Mouse (Mus musculus) neural tube, embryonic 15.5 days (tissue): ENCODE results near the gene Fcor. TPM values are rescaled to one million over a fixed set of nuclear protein-coding genes. Genes with fewer than 3 reads are reported as not detected.

ENCODE experiments used
- ATAC-seq: fragments of 200-750 bp; cut with Nextera tagmentation; 2 replicates; pipeline ENCODE4 v1.8.0; 2017; ENCODE audit warnings: mild to moderate bottlenecking, moderate TSS enrichment, moderate library complexity; ENCODE audit not compliant: low FRiP score
- H3K27ac ChIP-seq: fragments of 300-500 bp; sonication (generic); replicated peaks from 2 replicates; pipeline ENCODE4 v1.5.1; 2015; ENCODE audit warnings: mild to moderate bottlenecking, inconsistent platforms
- H3K27me3 ChIP-seq: fragments of 300-500 bp; sonication (generic); replicated peaks from 2 replicates; pipeline ENCODE4 v1.6.1; 2015; ENCODE audit warnings: inconsistent platforms
- H3K36me3 ChIP-seq: fragments of 300-500 bp; sonication (generic); 2 replicates; pipeline ENCODE4 v1.6.1; 2015; ENCODE audit warnings: inconsistent platforms
- H3K4me1 ChIP-seq: fragments of 300-500 bp; sonication (generic); 2 replicates; pipeline ENCODE4 v1.6.1; 2015; ENCODE audit warnings: inconsistent platforms
- H3K4me2 ChIP-seq: fragments of 300-500 bp; sonication (generic); 2 replicates; pipeline ENCODE4 v1.6.1; 2015; ENCODE audit warnings: inconsistent platforms, mild to moderate bottlenecking, moderate library complexity
- H3K4me3 ChIP-seq: fragments of 300-500 bp; sonication (generic); replicated peaks from 2 replicates; pipeline ENCODE4 v1.5.1; 2015; ENCODE audit warnings: mild to moderate bottlenecking, inconsistent platforms
- H3K9ac ChIP-seq: fragments of 300-500 bp; sonication (generic); replicated peaks from 2 replicates; pipeline ENCODE4 v1.6.1; 2015; ENCODE audit warnings: mild to moderate bottlenecking, inconsistent platforms
- H3K9me3 ChIP-seq: fragments of 300-500 bp; sonication (generic); replicated peaks from 2 replicates; pipeline ENCODE4 v1.6.1; 2016; ENCODE audit warnings: inconsistent platforms
- WGBS: fragments of 180-500 bp; shearing (Covaris S2); methylation state at CpG from one replicate; pipeline ENCODE4 v1.1.7; 2015; ENCODE audit warnings: mixed read lengths; 5-methylcytosine and 5-hydroxymethylcytosine counted together
- polyA plus RNA-seq: library from polyadenylated mRNA; unstranded; fragments of >200 nt; fragmentation: Nextera tagmentation; extraction: Ambion mirVana; gene quantifications from 2 replicates; pipeline ENCODE4 v1.2.1, GENCODE M21; 2015

The Fcor gene
- polyA plus RNA-seq, 1 experiment from 2014 or later = 22.8 TPM

- Histone ChIP-seq H3K9ac (no peak overlapping the region), H3K4me2 (no peak overlapping the region), H3K27ac (no peak overlapping the region), H3K27me3 (no peaks in the 10 kb centered on the region), H3K9me3 (no peaks in the 10 kb centered on the region), H3K4me3 (no peak overlapping the region), H3K4me1 (no peaks in the 10 kb centered on the region), H3K36me3 (no peaks in the 10 kb centered on the region)
- ATAC-seq = no peak
- 88% methylated on average over 6 of the region's 6 CpGs for WGBS
Observed at GRCm38 (mm10) chr8:3646824-3647531, 25.2 kb downstream of the Fcor start.

DNA sequence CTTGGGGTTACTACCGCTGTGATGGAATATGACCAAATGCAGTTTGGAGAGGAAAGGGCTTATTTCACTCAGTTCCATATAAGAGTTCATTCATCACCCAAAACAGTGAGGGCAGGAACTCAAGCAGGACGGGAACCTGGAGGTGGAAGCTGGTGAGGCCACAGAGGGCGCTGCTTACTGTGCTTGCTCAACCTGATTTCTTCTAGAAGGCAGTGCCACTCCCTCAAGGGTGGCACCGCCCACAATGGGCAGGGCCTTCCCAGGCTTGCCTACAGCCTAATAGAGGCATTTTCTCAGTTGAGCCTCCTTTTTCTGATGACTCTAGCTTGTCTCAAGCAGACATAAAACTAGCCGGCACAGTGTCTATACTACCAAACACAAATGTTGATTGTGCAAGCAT is 26.4 kb downstream of the Fcor start:
- no peaks in the 10 kb centered on the region for H3K36me3 ChIP-seq
- H3K4me2 ChIP-seq = no peak overlapping the region
- no peak overlapping the region for H3K9ac ChIP-seq
- no peaks in the 10 kb centered on the region for H3K9me3 ChIP-seq
- no peak overlapping the region for H3K27ac ChIP-seq
- 26% methylated on average over 5 of the region's 5 CpGs for WGBS
- no peaks in the 10 kb centered on the region for H3K27me3 ChIP-seq
- no peak for ATAC-seq
- H3K4me3 ChIP-seq = no peak overlapping the region
- H3K4me1 ChIP-seq = no peaks in the 10 kb centered on the region

DNA sequence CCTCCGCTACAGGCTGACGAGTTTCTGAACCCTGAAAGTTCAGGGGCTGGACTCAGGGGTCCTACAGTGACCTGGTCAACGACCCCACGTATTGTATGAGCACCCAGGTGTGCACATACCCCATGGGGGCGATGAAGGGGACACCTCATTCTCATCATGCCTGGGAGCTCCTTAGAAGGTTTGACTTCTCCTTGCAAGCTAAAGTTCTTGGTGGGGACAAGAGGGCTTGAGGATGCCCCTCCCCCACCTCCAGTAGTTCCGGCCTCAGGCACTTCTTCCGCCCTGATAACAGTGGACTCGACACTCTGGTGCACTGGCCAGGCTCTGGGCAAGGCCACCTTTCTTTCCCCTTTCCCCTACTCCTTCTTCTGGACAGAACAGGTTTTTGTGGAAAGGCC is 40.7 kb downstream of the Fcor start:
- Histone ChIP-seq H3K4me3 (peak overlapping the region; percentile 48), H3K9ac (peak overlapping the region; percentile 42; the same call in 1 of the 2 replicates), H3K27me3 (peaks cover 10% of the 10 kb centered on the region), H3K4me2 (peak overlapping the region; percentile 81), H3K36me3 (no peaks in the 10 kb centered on the region), H3K27ac (no peak overlapping the region), H3K9me3 (no peaks in the 10 kb centered on the region), H3K4me1 (peaks cover 13% of the 10 kb centered on the region)
- no peak for ATAC-seq
- WGBS = 20% methylated on average over 8 of the region's 8 CpGs

- H3K4me2 ChIP-seq = peak within 1 kb of the TSS; percentile 81
- H3K27ac ChIP-seq = no peak within 1 kb of the TSS
- H3K9ac ChIP-seq = peak within 1 kb of the TSS; percentile 42
- H3K4me3 ChIP-seq = peak within 1 kb of the TSS; percentile 48
- peaks cover 10% of the 10 kb centered on the region for H3K27me3 ChIP-seq
- no peaks in the 10 kb centered on the region for H3K9me3 ChIP-seq
- ATAC-seq = peak; percentile 82
- H3K4me1 ChIP-seq = peaks cover 13% of the 10 kb centered on the region
- 6% methylated on average over 47 of the region's 47 CpGs for WGBS
- H3K36me3 ChIP-seq = no peaks in the 10 kb centered on the region
Observed at GRCm38 (mm10) chr8:3630647-3631477, 41.3 kb downstream of the Fcor start, which contains the start of gene Stxbp2. TSS of gene Stxbp2 (plus strand) at chr8:3630955.

- WGBS = 26% methylated on average over 5 of the region's 5 CpGs
Observed at GRCm38 (mm10) chr8:3628014-3628413, 44.1 kb downstream of the Fcor start.

GRCm38 (mm10) chr8:3626971-3627370 is 45.2 kb downstream of the Fcor start:
- H3K27ac ChIP-seq = no peak overlapping the region
- H3K27me3 ChIP-seq = peaks cover 10% of the 10 kb centered on the region
- H3K4me2 ChIP-seq = no peak overlapping the region
- H3K36me3 ChIP-seq = no peaks in the 10 kb centered on the region
- H3K4me3 ChIP-seq = no peak overlapping the region
- WGBS = 65% methylated on average over 5 of the region's 5 CpGs
- H3K9ac ChIP-seq = no peak overlapping the region
- H3K9me3 ChIP-seq = no peaks in the 10 kb centered on the region
- H3K4me1 ChIP-seq = peaks cover 20% of the 10 kb centered on the region
- no peak for ATAC-seq

More at GRCm38 (mm10) chr8:3628014-3628413, 44.1 kb downstream of the Fcor start:
- H3K27ac ChIP-seq = no peak overlapping the region
- no peak overlapping the region for H3K9ac ChIP-seq
- no peaks in the 10 kb centered on the region for H3K9me3 ChIP-seq
- peak; percentile 15; the same call in 1 of the 2 replicates for ATAC-seq
- no peaks in the 10 kb centered on the region for H3K36me3 ChIP-seq
- H3K4me3 ChIP-seq = no peak overlapping the region
- H3K4me2 ChIP-seq = no peak overlapping the region
- H3K4me1 ChIP-seq = peaks cover 13% of the 10 kb centered on the region
- H3K27me3 ChIP-seq = peaks cover 10% of the 10 kb centered on the region

DNA sequence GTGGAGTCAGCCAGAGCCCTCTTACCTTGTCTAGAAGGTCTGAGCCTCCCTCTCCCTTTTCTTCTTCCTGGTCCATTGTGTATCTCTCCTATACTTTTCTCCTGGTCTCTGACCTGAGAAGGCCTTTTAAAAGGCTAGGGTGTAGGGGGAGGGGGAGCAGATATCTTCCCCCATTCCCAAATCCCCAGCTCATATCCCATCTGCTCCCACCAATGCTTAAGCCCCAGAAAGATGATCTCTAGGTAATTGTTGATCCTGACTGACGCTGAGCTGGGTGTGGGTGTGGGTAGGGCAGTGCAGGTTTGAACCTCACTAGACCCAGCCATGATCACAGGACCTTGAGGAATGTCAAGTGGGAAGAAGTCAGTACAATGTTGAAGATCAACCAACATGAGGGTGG is 46.7 kb downstream of the Fcor start, which contains the start of gene Pcp2:
Gene Pcp2 (minus strand): TSS at position 101 of the 400 bp plus-strand sequence.
- 0 out of 2 replicates have a peak within 1 kb of the TSS, but pooled peaks have one; percentile 5 for H3K9ac ChIP-seq
- H3K27ac ChIP-seq = no peak within 1 kb of the TSS
- H3K4me2 ChIP-seq = no peak within 1 kb of the TSS
- 58% methylated on average over 1 of the region's 1 CpGs for whole genome bisulfite sequencing
- peaks cover 15% of the 10 kb centered on the region for H3K4me1 ChIP-seq
- ATAC-seq = no peak
- H3K9me3 ChIP-seq = no peaks in the 10 kb centered on the region
- no peaks in the 10 kb centered on the region for H3K36me3 ChIP-seq
- H3K27me3 ChIP-seq = peaks cover 10% of the 10 kb centered on the region
- no peak within 1 kb of the TSS for H3K4me3 ChIP-seq

DNA sequence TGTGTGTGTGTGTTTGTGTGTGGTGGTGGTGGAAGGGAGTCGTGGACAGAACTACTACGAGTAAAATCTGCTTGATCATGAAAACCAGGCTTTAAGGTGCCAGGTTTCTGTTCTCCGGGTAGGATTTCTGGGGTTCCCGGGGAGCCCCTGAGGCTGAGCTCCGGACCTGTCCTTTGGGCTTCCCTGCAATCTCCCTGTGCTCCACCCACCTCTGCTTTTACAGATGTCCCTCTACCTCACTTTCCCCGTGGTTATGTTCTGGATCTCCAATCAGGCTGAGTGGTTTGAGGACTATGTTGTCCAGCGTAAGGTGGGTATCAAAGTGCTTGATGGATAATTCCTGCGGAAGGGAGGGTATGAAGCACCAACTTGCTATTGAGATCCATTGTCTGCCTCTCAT is 50.0 kb downstream of the Fcor start:
- H3K9me3 ChIP-seq = no peaks in the 10 kb centered on the region
- 70% methylated on average over 8 of the region's 8 CpGs for WGBS
- H3K36me3 ChIP-seq = peaks cover 14% of the 10 kb centered on the region
- peak overlapping the region; percentile 73 for H3K9ac ChIP-seq
- H3K27ac ChIP-seq = no peak overlapping the region
- H3K4me1 ChIP-seq = peaks cover 28% of the 10 kb centered on the region
- H3K27me3 ChIP-seq = no peaks in the 10 kb centered on the region
- H3K4me2 ChIP-seq = peak overlapping the region; percentile 85
- peak overlapping the region; percentile 79 for H3K4me3 ChIP-seq
- no peak for ATAC-seq

DNA sequence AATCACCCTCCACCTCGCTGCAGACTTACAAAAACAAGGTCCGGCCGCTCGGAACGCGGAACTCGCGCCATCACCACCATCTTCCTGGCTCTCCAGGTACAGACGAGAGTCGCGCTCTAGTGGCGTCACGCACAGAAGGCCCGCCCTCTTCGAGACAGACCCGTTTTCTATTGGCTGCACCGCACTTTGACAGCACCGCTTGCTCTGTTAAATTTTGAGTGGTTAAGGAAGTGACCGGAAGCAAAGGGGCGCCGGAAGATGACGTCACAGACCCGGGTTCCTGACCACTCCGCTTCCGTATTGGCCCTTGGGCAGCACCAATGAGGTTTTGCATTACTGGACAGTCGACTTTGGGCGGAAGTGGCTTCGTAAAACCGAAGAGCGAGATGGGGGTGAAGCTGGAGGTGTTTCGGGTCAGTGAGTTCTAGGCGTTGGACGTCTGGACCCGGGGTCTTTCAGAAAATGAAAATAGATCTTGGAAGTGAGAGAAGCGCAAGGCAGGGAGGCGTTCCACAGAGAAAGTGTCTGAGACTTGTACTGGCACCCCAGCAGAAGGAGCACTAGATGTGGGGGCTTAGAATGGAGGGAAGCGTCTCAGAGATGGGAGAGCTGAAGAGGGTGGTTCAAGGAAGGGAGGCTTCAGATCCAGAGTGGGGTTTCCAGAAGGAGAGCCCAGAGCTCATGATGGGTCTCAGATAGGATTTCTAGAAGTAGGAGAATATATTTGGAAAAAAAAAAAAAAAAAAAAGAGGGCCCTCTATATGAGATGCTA is 50.8 kb downstream of the Fcor start, which contains the start of the genes Xab2 and Pet100:
Gene Xab2 (minus strand): TSS at position 118 of the 772 bp plus-strand sequence.
Gene Pet100 (plus strand): TSS at position 350 of the 772 bp plus-strand sequence.
- ATAC-seq = peak; percentile 97
- under 1% methylated on average over 37 of the region's 37 CpGs for WGBS
- Histone ChIP-seq H3K36me3 (peaks cover 20% of the 10 kb centered on the region), H3K9ac (peak within 1 kb of the TSS; percentile 80), H3K4me3 (peak within 1 kb of the TSS; percentile 79), H3K27ac (0 out of 2 replicates have a peak within 1 kb of the TSS, but pooled peaks have one; percentile 48), H3K27me3 (no peaks in the 10 kb centered on the region), H3K4me2 (peak within 1 kb of the TSS; percentile 89), H3K9me3 (no peaks in the 10 kb centered on the region), H3K4me1 (peaks cover 28% of the 10 kb centered on the region)
